Mouse (Mus musculus) myocyte (in vitro differentiated cells): Measurements from ENCODE around the gene Emd.

ENCODE experiments used
- CEBPB ChIP-seq: IDR thresholded peaks from 2 replicates; pipeline ENCODE4 v1.6.1; 2011; ENCODE audit warnings: mild to moderate bottlenecking, moderate library complexity; ENCODE audit not compliant: poor library complexity, insufficient read depth, severe bottlenecking
- POLR2A ChIP-seq: IDR thresholded peaks from one replicate; pipeline ENCODE4 v1.6.1; 2011; ENCODE audit warnings: low read depth, mild to moderate bottlenecking, control low read depth, moderate library complexity; ENCODE audit not compliant: insufficient read length
- TCF3 ChIP-seq: IDR thresholded peaks from one replicate; pipeline ENCODE4 v1.6.1; 2011; ENCODE audit warnings: low read depth, control low read depth; ENCODE audit not compliant: insufficient read length

GRCm38 (mm10) chrX:74230038-74230437, 24.4 kb upstream of the Emd start:
- no peak for TF ChIP-seq CEBPB
- no peak for TF ChIP-seq TCF3
- TF ChIP-seq POLR2A: no peak
